Mouse (Mus musculus) adrenal gland, postnatal 14 days (tissue): Measurements from ENCODE around the gene Cers6. TPM values are rescaled to one million over a fixed set of nuclear protein-coding genes. Genes with fewer than 3 reads are reported as not detected.

Experiments
- DNase-seq: peaks from one replicate; pipeline ENCODE4 v3.0.0; 2021; ENCODE audit warnings: mixed read lengths
- total RNA-seq: library from RNA; stranded (reverse); gene quantifications from 2 replicates; pipeline ENCODE4 v1.2.3, GENCODE M21; 2021

Gene Cers6
- total RNA-seq, 1 experiment from 2014 or later, result 8.5 TPM

- DNase-seq, result no peak
Measured at GRCm38 (mm10) chr2:68917524-68917923, 56.3 kb downstream of the Cers6 start.

- DNase-seq, result no peak
Measured at GRCm38 (mm10) chr2:68924344-68924743, 63.1 kb downstream of the Cers6 start.

GRCm38 (mm10) chr2:68925542-68925941, 64.3 kb downstream of the Cers6 start:
- no peak for DNase-seq

GRCm38 (mm10) chr2:68926913-68927790, 65.9 kb downstream of the Cers6 start:
- no peak for DNase-seq

GRCm38 (mm10) chr2:68932240-68932639, 71.0 kb downstream of the Cers6 start:
- no peak for DNase-seq

GRCm38 (mm10) chr2:68932656-68933055, 71.4 kb downstream of the Cers6 start:
- no peak for DNase-seq

- DNase-seq, result no peak
Measured at GRCm38 (mm10) chr2:68934651-68935050, 73.4 kb downstream of the Cers6 start.

- peak; percentile 9 for DNase-seq
Measured at GRCm38 (mm10) chr2:68935721-68936294, 74.6 kb downstream of the Cers6 start.

- no peak for DNase-seq
Measured at GRCm38 (mm10) chr2:68936773-68937172, 75.5 kb downstream of the Cers6 start.

GRCm38 (mm10) chr2:68937833-68938232, 76.6 kb downstream of the Cers6 start:
- DNase-seq, result no peak

GRCm38 (mm10) chr2:68944898-68945297, 83.7 kb downstream of the Cers6 start:
- no peak for DNase-seq

- DNase-seq, result no peak
Measured at GRCm38 (mm10) chr2:68945976-68946375, 84.7 kb downstream of the Cers6 start.

GRCm38 (mm10) chr2:68946819-68947218, 85.6 kb downstream of the Cers6 start:
- DNase-seq, result no peak

GRCm38 (mm10) chr2:68949137-68949536, 87.9 kb downstream of the Cers6 start:
- no peak for DNase-seq

GRCm38 (mm10) chr2:68949728-68950127, 88.5 kb downstream of the Cers6 start:
- DNase-seq, result peak; percentile 28

- DNase-seq, result no peak
Measured at GRCm38 (mm10) chr2:68951706-68952105, 90.5 kb downstream of the Cers6 start.

GRCm38 (mm10) chr2:68953688-68954087, 92.4 kb downstream of the Cers6 start:
- DNase-seq, result no peak

GRCm38 (mm10) chr2:68955496-68955895, 94.3 kb downstream of the Cers6 start:
- no peak for DNase-seq

- DNase-seq, result no peak
Measured at GRCm38 (mm10) chr2:68956146-68956545, 94.9 kb downstream of the Cers6 start.

- DNase-seq, result no peak
Measured at GRCm38 (mm10) chr2:68957831-68958230, 96.6 kb downstream of the Cers6 start.

GRCm38 (mm10) chr2:68959573-68959972, 98.3 kb downstream of the Cers6 start:
- no peak for DNase-seq

- DNase-seq, result no peak
Measured at GRCm38 (mm10) chr2:68960060-68960459, 98.8 kb downstream of the Cers6 start.

- no peak for DNase-seq
Measured at GRCm38 (mm10) chr2:68960620-68961019, 99.4 kb downstream of the Cers6 start.

- DNase-seq, result no peak
Measured at GRCm38 (mm10) chr2:68966360-68966759, 105.1 kb downstream of the Cers6 start.
